Mouse (Mus musculus) neural tube, embryonic 14.5 days (tissue): ENCODE data around the gene Podnl1. TPM values are rescaled to one million over a fixed set of nuclear protein-coding genes. Genes with fewer than 3 reads are reported as not detected.

Source experiments
- ATAC-seq: fragments of 200-750 bp; cut with Nextera tagmentation; 2 replicates; pipeline ENCODE4 v1.8.0; 2017; ENCODE audit warnings: low read depth, mild to moderate bottlenecking, moderate TSS enrichment, moderate library complexity
- H3K27ac ChIP-seq: fragments of 300-500 bp; sonication (generic); 2 replicates; pipeline ENCODE4 v1.5.1; 2014; ENCODE audit warnings: low read depth, mild to moderate bottlenecking, control low read depth, low read length, moderate library complexity, mixed read lengths
- H3K27me3 ChIP-seq: fragments of 300-500 bp; sonication (generic); 2 replicates; pipeline ENCODE4 v1.6.1; 2014; ENCODE audit warnings: low read length; ENCODE audit not compliant: control insufficient read depth, insufficient read depth
- H3K36me3 ChIP-seq: fragments of 300-500 bp; sonication (generic); 2 replicates; pipeline ENCODE4 v1.6.1; 2014; ENCODE audit warnings: low read length, mixed read lengths; ENCODE audit not compliant: control insufficient read depth, insufficient read depth
- H3K4me1 ChIP-seq: fragments of 300-500 bp; sonication (generic); 2 replicates; pipeline ENCODE4 v1.6.1; 2014; ENCODE audit warnings: low read length; ENCODE audit not compliant: control insufficient read depth, insufficient read depth
- H3K4me2 ChIP-seq: fragments of 300-500 bp; sonication (generic); 2 replicates; pipeline ENCODE4 v1.6.1; 2014; ENCODE audit warnings: mild to moderate bottlenecking, low read depth, low read length, control low read depth
- H3K4me3 ChIP-seq: fragments of 300-500 bp; sonication (generic); 2 replicates; pipeline ENCODE4 v1.5.1; 2014; ENCODE audit warnings: low read depth, low read length, control low read depth, mixed read lengths
- H3K9ac ChIP-seq: fragments of 300-500 bp; sonication (generic); replicated peaks from 2 replicates; pipeline ENCODE4 v1.6.1; 2014; ENCODE audit warnings: low read depth, mild to moderate bottlenecking, control low read depth, low read length, mixed read lengths
- H3K9me3 ChIP-seq: fragments of 300-500 bp; sonication (generic); 2 replicates; pipeline ENCODE4 v1.6.1; 2016; ENCODE audit warnings: low read length; ENCODE audit not compliant: control insufficient read depth
- WGBS: fragments of 180-500 bp; shearing (Covaris S2); extraction: QIAGEN DNeasy Blood & Tissue Kit; methylation state at CpG from one replicate; pipeline ENCODE4 v1.1.7; 2014; 5-methylcytosine and 5-hydroxymethylcytosine counted together
- microRNA counts: library from miRNA; unstranded; fragments of <30 nt; microRNA quantifications from one replicate; lab custom pipeline; 2016
- microRNA-seq: library from miRNA; unstranded; fragments of <30 nt; microRNA quantifications from one replicate; pipeline ENCODE4, GENCODE M21; 2016
- polyA plus RNA-seq: library from polyadenylated mRNA; unstranded; fragments of >200 nt; fragmentation: Nextera tagmentation; extraction: Ambion mirVana; gene quantifications from 2 replicates; pipeline ENCODE4 v1.2.1, GENCODE M21; 2014

The Podnl1 gene
- polyA plus RNA-seq, 1 experiment from 2014 or later = 0.50 TPM

DNA sequence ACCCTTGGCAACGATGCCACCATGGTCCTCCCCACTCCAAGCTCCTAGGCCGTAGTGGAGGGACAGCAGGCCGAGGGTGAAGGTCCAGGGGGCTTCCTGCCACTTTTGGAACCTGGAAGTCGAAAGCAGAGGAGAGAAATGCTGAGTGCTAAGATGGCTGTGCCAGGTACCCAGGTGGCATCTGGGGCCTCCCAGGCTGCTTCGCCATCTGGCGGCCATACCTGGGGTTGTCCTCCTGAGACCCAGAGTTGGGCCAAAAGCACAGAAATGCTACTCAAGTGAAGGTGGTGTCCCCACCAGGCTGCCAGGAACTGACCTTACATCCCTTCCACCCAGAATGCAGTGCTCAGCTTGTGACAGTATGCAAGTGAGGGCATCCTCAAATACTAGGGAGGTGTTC, 48.1 kb downstream of the Podnl1 start:
- WGBS = 90% methylated on average over 6 of the region's 6 CpGs
- H3K27me3 ChIP-seq = no peaks in the 10 kb centered on the region
- no peak overlapping the region for H3K27ac ChIP-seq
- H3K9ac ChIP-seq = no peak overlapping the region
- H3K4me2 ChIP-seq = no peak overlapping the region
- H3K36me3 ChIP-seq = peaks cover 24% of the 10 kb centered on the region
- no peak for ATAC-seq
- H3K9me3 ChIP-seq = no peaks in the 10 kb centered on the region
- 0 out of 2 replicates have a peak, but pooled peaks cover 4% of the 10 kb centered on the region for H3K4me1 ChIP-seq
- no peak overlapping the region for H3K4me3 ChIP-seq

- Histone ChIP-seq H3K27me3 (no peaks in the 10 kb centered on the region), H3K9ac (no peak overlapping the region), H3K36me3 (peaks cover 24% of the 10 kb centered on the region), H3K4me3 (no peak overlapping the region), H3K27ac (no peak overlapping the region), H3K9me3 (no peaks in the 10 kb centered on the region), H3K4me1 (peaks cover 27% of the 10 kb centered on the region), H3K4me2 (no peak overlapping the region)
- WGBS = 43% methylated on average over 3 of the region's 3 CpGs
- ATAC-seq = no peak
Measured at GRCm38 (mm10) chr8:84176560-84176959, 50.8 kb downstream of the Podnl1 start.

DNA sequence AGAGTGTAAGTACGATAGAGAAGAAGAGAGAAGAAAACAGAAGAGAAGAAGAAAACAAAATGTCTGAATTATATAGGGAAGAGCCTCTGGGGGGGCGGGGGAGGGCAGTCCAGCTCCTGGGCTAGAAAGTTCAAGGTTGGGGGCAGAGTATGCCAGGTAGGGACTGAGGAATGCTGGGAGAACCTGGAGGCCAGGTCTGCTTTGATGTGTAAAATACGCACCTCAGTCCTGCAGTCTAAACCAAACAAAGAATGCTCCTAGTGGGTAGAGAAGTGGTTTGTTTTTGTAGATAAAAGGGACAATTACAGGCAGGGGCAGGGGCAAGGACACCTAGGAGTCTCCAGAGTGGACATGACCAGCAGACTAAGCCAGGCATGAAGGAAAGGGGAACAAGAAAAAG, 51.6 kb downstream of the Podnl1 start:
- H3K4me1 ChIP-seq = peaks cover 31% of the 10 kb centered on the region
- H3K4me3 ChIP-seq = no peak overlapping the region
- H3K36me3 ChIP-seq = peaks cover 17% of the 10 kb centered on the region
- H3K4me2 ChIP-seq = no peak overlapping the region
- H3K9me3 ChIP-seq = no peaks in the 10 kb centered on the region
- H3K27ac ChIP-seq = no peak overlapping the region
- no peak for ATAC-seq
- H3K9ac ChIP-seq = no peak overlapping the region
- no peaks in the 10 kb centered on the region for H3K27me3 ChIP-seq
- WGBS = 91% methylated on average over 3 of the region's 3 CpGs

GRCm38 (mm10) chr8:84178592-84178991, 52.8 kb downstream of the Podnl1 start:
- peaks cover 37% of the 10 kb centered on the region for H3K4me1 ChIP-seq
- no peak for ATAC-seq

DNA sequence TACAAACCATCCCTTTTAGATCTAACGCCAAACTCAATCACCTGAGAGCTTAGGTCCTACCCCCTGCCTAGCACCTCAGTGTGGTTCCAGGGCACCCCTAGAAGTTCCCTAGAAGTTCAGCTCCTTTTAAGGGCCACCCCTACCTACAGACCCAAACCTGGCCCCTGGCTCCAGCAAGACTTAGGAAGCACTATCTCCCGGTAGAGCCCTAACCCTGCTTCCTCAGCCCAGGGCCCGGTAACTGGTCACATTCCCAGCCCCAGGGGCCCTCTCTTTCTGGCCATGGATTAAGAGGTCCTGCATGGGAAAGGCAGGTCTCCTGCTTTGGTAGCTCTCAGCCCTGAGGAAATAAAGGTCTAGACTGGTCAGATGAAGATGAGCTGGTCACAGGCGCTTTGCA, 54.2 kb downstream of the Podnl1 start:
- ATAC-seq = no peak; the same call in 1 of the 2 replicates

More at GRCm38 (mm10) chr8:84178592-84178991, 52.8 kb downstream of the Podnl1 start:
- Histone ChIP-seq H3K27ac (no peak overlapping the region), H3K27me3 (no peaks in the 10 kb centered on the region), H3K4me2 (no peak overlapping the region), H3K36me3 (peaks cover 9% of the 10 kb centered on the region; the same call in 1 of the 2 replicates), H3K9me3 (no peaks in the 10 kb centered on the region), H3K4me3 (no peak overlapping the region), H3K9ac (no peak overlapping the region)
- WGBS = 77% methylated on average over 8 of the region's 8 CpGs

DNA sequence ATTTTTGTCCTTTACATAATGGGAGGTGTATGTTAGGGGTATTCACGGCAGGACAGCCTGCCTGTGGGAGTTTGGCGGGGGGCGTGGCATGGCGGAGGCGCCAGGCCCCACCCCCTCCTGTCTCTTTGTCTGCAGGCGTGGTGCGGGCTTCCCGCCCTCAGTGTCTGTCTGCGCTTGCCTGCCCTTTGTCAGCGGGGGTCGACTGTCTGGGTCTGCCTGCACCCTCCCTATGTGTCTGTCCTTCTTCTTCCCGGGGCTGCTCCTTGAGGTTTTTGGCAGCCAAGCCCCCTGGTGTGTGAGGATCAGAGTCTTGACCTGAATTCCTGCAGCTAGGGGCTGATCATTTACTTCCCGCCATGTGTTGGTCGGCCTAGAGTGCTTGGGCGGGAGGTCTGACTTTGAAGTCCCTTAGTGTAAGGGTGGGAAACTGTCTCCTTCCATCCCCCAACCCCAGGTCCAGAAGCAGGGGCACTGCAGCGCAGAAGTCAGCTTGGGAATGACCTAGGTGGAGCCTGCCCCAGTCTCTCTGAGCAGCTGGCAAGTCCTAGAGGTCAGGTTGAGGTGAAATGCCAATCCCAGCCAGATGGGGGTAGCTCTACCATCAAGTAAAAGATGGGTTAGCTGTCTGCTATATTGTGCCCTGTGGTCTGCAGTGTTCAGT, 54.9 kb downstream of the Podnl1 start:
- Histone ChIP-seq H3K4me2 (peak overlapping the region; percentile 78), H3K9ac (peak overlapping the region; percentile 34), H3K27me3 (no peaks in the 10 kb centered on the region), H3K4me3 (peak overlapping the region; percentile 22), H3K4me1 (peaks cover 39% of the 10 kb centered on the region), H3K27ac (peak overlapping the region; percentile 73), H3K9me3 (no peaks in the 10 kb centered on the region), H3K36me3 (peaks cover 4% of the 10 kb centered on the region; the same call in 1 of the 2 replicates)
- WGBS = under 1% methylated on average over 16 of the region's 16 CpGs
- ATAC-seq = peak; percentile 61

More for the DNA sequence above, 54.2 kb downstream of the Podnl1 start:
- Histone ChIP-seq H3K9ac (peak overlapping the region; percentile 34), H3K4me3 (peak overlapping the region; percentile 22), H3K36me3 (peaks cover 5% of the 10 kb centered on the region; the same call in 1 of the 2 replicates), H3K4me2 (peak overlapping the region; percentile 78), H3K27me3 (no peaks in the 10 kb centered on the region), H3K4me1 (peaks cover 39% of the 10 kb centered on the region), H3K27ac (peak overlapping the region; percentile 73), H3K9me3 (no peaks in the 10 kb centered on the region)
- WGBS = 11% methylated on average over 4 of the region's 4 CpGs

MicroRNAs encoded within 50 kb of the gene (microRNA counts, 519-probe panel; counts per million panel counts)
- microRNA mmu-miR-181c (lab: Ali Mortazavi, UCI) = 4,399 counts per million, percentile 55 among the panel's probes with 10 or more counts
- 3,772 counts per million, percentile 35 among the panel's probes with 10 or more counts for microRNA mmu-miR-709 (lab: Ali Mortazavi, UCI)

Small RNA genes lying within 50 kb of the gene (microRNA-seq; reads per million reads assigned to microRNA genes)
- gene Gm25110 = not detected
- 10,672 reads per million, percentile 97 among the genes with 10 or more reads in this experiment for gene Mir181c
- 5,587 reads per million, percentile 93 among the genes with 10 or more reads in this experiment for gene Mir181d
- not detected for gene Mir709

Other genes starting within 250 kb of the Podnl1 start
- 60.8 and 75.0 TPM in 2 replicates for gene Adgrl1, start 225.9 kb upstream of the Podnl1 start, polyA plus RNA-seq
- gene Gm10644, start 170.8 kb upstream of the Podnl1 start, polyA plus RNA-seq = 0.82 and 1.1 TPM in 2 replicates
- gene Asf1b, start 170.5 kb upstream of the Podnl1 start, polyA plus RNA-seq = 5.1 and 7.6 TPM in 2 replicates
- 175 and 181 TPM in 2 replicates for gene Prkaca, start 153.0 kb upstream of the Podnl1 start, polyA plus RNA-seq
- 13.6 and 14.8 TPM in 2 replicates for gene Samd1, start 128.3 kb upstream of the Podnl1 start, polyA plus RNA-seq
- 0.86 and 0.95 TPM in 2 replicates for gene 1700067K01Rik, start 124.5 kb upstream of the Podnl1 start, polyA plus RNA-seq
- gene 2210011C24Rik, start 113.8 kb upstream of the Podnl1 start, polyA plus RNA-seq = 1.9 TPM in 1 of 2 replicates, not detected in the other
- gene Palm3, start 104.5 kb upstream of the Podnl1 start, polyA plus RNA-seq = 5.1 and 5.2 TPM in 2 replicates
- gene Il27ra, start 83.4 kb upstream of the Podnl1 start, polyA plus RNA-seq = 0.43 and 0.45 TPM in 2 replicates
- gene Rln3, start 81.0 kb upstream of the Podnl1 start, polyA plus RNA-seq = 0.82 and 0.91 TPM in 2 replicates
- 1.8 and 2.2 TPM in 2 replicates for gene Gm10643, start 60.9 kb upstream of the Podnl1 start, polyA plus RNA-seq
- 10.1 and 12.8 TPM in 2 replicates for gene Rfx1, start 59.2 kb upstream of the Podnl1 start, polyA plus RNA-seq
- 16.5 and 19.0 TPM in 2 replicates for gene Dcaf15, start 21.2 kb upstream of the Podnl1 start, polyA plus RNA-seq
- gene Cc2d1a, start 21.9 kb downstream of the Podnl1 start, polyA plus RNA-seq = 26.8 and 30.7 TPM in 2 replicates
- 1.3 and 1.6 TPM in 2 replicates for gene 4930432K21Rik, start 22.0 kb downstream of the Podnl1 start, polyA plus RNA-seq
- 12.4 and 12.5 TPM in 2 replicates for gene Nanos3, start 59.2 kb downstream of the Podnl1 start, polyA plus RNA-seq
- gene Zswim4, start 111.1 kb downstream of the Podnl1 start, polyA plus RNA-seq = 12.9 and 20.5 TPM in 2 replicates
- gene D8Ertd738e, start 123.7 kb downstream of the Podnl1 start, polyA plus RNA-seq = 265 and 294 TPM in 2 replicates
- gene Mri1, start 131.3 kb downstream of the Podnl1 start, polyA plus RNA-seq = 51.3 and 51.7 TPM in 2 replicates
- gene Ccdc130, start 144.4 kb downstream of the Podnl1 start, polyA plus RNA-seq = 22.5 and 28.8 TPM in 2 replicates